Mouse (Mus musculus): ENCODE results near the gene Gtf2h4.

GRCm38 (mm10) chr17:35703065-35703464, 29.5 kb upstream of the Gtf2h4 start:
- TF ChIP-seq CTCF (IDR thresholded peaks at IDR 0.05; ENCODE audit: low read depth, low read length) (no peak), POLR2A (IDR thresholded peaks at IDR 0.05; ENCODE audit: insufficient read depth, low read length) (no peak)
